Mouse (Mus musculus): ENCODE data around the gene Gm45062. TPM values are rescaled to one million over a fixed set of nuclear protein-coding genes. Genes with fewer than 3 reads are reported as not detected.

The Gm45062 gene
- polyA plus RNA-seq (2014; fragmentation: Illumina TruSeq; extraction: RNeasy Lipid Tissue Mini Kit (QIAGEN cat#74804); ENCODE audit: low read depth, low replicate concordance): 7.0 TPM

GRCm38 (mm10) chr6:8259004-8259666 lies at the start of gene Gm45062, which contains the start of the genes Rpa3 and Umad1:
Gm45062 (plus strand) TSS chr6:8259450.
Rpa3 (minus strand) TSS chr6:8259173.
Umad1 (plus strand) TSS chr6:8259288.

GRCm38 (mm10) chr6:8509551-8509950 lies 250.3 kb downstream of the Gm45062 start, which contains the start of gene Glcci1:
Glcci1 (plus strand) TSS chr6:8509600.

Other genes with a start within 250 kb of the Gm45062 start
- gene Col28a1, start 66.8 kb upstream of the Gm45062 start, polyA plus RNA-seq (2014; fragmentation: Illumina TruSeq; extraction: RNeasy Lipid Tissue Mini Kit (QIAGEN cat#74804); ENCODE audit: low read depth, low replicate concordance): 3.3 TPM
- 12.3 TPM for gene Mios, start 50.2 kb upstream of the Gm45062 start, polyA plus RNA-seq (2014; fragmentation: Illumina TruSeq; extraction: RNeasy Lipid Tissue Mini Kit (QIAGEN cat#74804); ENCODE audit: low read depth, low replicate concordance)
- 27.1 TPM for gene Rpa3, start 277 bp upstream of the Gm45062 start, polyA plus RNA-seq (2014; fragmentation: Illumina TruSeq; extraction: RNeasy Lipid Tissue Mini Kit (QIAGEN cat#74804); ENCODE audit: low read depth, low replicate concordance)
- gene Umad1, start 162 bp upstream of the Gm45062 start, polyA plus RNA-seq (2014; fragmentation: Illumina TruSeq; extraction: RNeasy Lipid Tissue Mini Kit (QIAGEN cat#74804); ENCODE audit: low read depth, low replicate concordance): 20.2 TPM